Mouse (Mus musculus) left cerebral cortex, postnatal 10 days (tissue): ENCODE results near the gene Ntmt1. TPM values are rescaled to one million over a fixed set of nuclear protein-coding genes. Genes with fewer than 3 reads are reported as not detected.

Experiments
- DNase-seq, 2 experiments: peaks; one replicate each; pipeline ENCODE4 v3.0.0; 2021 to 2022; ENCODE audit warnings: low spot score in 2 of 2, mixed read lengths in 1 of 2; ENCODE audit errors: extremely low spot score in 1 of 2
- intact Hi-C: fragments of 180-260 bp; cut with DNase I; formaldehyde crosslinking; loops from one replicate; pipeline ENCODE4 v1.15.1; 2025
- total RNA-seq, 2 experiments: library from RNA; stranded (reverse); gene quantifications; 2 replicates each; pipeline ENCODE4 v1.2.3; 2021

The Ntmt1 gene
- total RNA-seq, 2 experiments from 2014 or later = 49.6 to 52.9 TPM

DNA sequence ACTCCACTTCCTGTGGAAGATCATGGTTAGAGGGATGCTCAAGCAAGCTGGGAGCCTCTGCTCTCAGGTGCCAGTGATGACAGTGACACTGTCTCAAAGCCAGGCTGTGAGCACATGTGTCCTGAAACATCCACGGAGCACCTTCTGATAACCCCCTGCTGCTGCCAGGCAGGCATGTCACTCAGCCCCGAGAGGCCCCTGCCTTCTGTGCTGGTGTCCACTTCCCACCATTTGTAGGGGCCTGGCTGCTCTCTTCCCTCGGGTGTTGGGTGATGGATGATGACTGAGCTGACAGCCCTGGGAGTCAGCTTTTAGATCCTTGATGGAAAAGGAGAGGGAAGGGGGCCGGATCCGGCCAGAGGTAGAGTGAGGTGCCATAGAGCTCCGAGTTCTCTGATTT is 39.1 kb downstream of the Ntmt1 start:
- no peak for DNase-seq
- intact Hi-C loops = no loop called here

DNA sequence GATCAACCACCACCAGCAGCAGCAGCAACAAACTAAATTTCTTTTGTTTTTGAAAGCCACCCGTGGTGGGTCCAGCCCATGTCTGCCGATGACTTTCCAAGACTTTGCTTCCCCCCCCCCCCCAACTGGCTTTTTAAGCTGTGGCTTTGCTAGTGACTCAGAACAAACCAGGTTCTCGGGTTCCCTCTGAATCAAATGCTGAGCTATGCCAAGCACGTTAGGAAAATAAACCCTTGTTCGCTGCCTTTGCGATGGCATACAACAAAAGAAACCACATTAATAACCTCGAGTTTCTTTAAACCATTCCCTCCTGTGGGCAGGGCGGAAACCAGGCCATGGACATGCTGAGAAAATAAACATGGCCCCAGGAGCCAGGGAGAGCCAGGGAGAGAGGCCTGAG is 40.6 kb downstream of the Ntmt1 start:
- no peak for DNase-seq
- intact Hi-C loops = no loop called here

DNA sequence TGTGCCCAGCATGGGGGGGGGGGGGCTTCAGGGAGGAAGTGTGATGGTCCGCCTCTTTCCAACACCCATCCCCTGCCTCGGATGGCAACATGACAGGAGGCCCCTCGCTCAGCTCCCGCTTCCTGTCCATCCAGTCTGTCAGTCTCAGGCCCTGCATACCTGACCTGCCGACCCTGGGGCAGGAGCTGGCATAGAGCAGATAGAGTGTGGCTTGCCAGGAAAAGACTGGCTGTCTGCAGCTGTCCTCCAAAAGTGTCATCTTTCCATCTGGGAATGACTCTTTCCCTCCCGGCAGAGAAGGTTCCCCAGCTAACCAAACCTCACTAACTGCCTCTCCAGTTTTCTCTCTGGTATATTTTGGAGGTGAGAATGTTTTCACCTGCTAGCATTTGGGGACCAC is 43.0 kb downstream of the Ntmt1 start:
- no peak for DNase-seq
- intact Hi-C loops = no loop called here

DNA sequence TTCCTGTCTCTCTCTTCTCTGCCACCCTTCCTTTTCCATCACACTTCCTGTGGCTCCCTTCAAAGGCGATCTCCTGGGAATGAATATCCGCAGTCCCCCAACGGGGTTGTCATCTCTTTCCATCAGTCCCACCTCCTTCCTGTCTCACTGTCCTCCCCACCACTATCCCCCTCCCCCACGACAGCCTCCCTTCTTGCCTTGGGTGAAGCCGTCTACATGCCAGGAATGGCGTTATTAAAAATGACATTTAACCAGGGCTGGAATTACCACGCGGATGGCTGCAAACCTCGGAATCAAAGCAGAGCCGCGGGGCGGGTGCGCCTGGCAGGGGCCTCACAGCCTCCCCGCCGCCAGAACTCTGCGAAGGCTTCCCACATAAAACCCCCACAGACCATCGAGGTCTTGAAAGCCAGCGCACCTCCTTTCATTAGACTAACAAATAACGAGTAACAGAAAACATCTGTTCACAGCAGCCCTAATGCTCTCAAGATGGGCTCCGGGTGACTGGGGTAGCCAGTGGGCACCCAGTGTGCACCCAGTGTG is 45.2 kb downstream of the Ntmt1 start:
- intact Hi-C loops = no loop called here
- peak in 1 of 2 experiments; percentile 60 for DNase-seq

DNA sequence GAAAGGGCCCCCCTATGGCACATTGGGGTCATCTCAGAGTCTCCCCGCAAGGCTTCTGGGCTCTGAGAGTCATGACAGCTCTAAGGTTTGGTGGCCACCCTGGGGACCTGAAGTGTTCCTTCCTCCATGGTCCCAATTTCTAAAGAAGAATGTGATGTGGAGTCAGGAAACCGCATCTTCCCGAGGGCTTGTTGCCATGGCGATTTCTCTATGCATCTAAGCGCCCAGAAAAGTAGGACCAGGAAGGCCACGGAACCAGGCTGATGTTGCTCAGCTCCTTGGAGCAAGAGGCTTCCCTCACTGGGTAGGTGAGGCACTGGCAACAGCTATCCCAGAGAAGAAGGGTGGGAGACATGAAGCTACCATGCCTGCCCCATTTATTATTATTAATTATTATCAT is 49.5 kb downstream of the Ntmt1 start:
- intact Hi-C loops = no loop called here
- DNase-seq = peak in 1 of 2 experiments; percentile 27

DNA sequence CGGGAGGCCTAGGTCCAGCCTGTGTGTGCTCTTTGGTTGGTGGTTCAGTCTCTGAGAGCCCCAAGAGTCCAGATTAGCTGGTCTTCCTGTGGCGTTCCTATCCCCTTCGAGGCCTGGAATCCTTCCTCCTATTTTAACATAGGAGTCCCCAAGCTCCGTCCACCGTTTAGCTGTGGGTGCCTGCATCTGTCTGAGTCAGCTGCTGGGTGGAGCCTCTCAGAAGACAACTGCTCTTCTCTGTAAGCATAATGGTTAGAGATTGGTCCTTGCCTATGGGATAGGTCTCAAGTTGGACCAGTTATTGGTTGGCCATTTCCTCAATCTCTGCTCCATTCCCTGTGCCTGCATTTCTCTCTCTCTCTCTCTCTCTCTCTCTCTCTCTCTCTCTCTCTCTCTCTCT is 52.2 kb downstream of the Ntmt1 start:
- no peak for DNase-seq
- intact Hi-C loops = no loop called here

DNA sequence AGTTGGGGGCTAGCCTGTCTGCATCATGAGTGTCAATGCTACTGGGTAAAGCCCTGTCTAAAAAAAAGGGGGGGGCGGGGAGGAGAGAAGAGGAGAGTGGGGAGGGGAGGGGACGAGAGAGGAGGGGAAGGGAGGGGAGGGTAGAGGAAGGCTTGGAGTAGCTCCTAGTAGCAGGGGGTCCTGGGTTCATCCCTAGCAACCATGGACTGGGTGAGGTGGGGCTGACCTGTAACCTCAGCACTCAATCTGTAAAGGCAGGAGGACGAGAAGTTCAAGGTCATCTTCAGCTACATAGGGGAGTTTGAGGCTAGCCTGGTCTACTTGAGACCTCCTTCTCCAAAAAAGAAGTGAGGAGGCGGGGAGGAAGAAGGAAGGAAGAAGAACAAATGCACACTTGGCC is 54.5 kb downstream of the Ntmt1 start:
- no peak for DNase-seq
- intact Hi-C loops = no loop called here

DNA sequence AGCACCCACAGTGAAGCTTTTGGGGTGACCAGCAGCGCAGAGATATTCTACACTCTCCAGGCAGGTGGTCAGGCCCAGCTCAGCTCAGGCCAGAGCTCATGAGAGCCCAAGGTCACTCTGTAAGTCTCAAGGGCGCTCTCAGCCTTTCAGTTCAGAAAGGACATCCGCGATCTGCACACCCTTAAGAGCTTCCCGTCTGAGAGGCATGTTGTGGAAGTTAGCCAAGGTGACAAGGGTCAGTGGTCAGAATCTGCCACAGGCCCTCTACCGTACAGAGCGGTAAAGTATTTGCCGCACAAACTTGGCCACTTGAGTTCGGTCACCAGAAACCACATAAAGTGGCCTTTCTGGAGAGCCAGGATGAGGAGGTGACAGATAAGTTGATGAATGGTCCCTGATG is 55.9 kb downstream of the Ntmt1 start:
- intact Hi-C loops = no loop called here
- no peak for DNase-seq

DNA sequence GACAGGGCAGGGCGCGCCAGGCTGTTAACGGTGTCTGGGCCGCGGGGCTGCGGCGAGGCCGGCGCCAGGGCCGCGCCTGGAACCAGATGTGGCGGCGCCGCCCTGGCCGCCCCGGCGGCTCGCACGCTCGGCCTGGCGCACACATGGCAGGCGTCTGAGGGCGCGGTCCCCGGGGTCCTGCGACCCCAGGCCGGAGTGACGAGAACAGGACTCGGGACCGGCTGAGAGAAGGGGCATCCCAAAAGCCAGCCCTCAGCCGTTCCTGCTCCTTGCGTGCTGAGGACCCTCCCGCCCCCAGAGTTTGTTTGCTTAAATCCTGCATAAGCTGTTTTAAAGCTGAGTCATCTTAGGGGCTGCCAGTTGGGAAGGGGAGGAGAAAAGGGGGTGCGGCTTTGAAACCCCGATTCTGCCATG is 57.3 kb downstream of the Ntmt1 start:
- no peak for DNase-seq
- intact Hi-C loops = no loop called here

DNA sequence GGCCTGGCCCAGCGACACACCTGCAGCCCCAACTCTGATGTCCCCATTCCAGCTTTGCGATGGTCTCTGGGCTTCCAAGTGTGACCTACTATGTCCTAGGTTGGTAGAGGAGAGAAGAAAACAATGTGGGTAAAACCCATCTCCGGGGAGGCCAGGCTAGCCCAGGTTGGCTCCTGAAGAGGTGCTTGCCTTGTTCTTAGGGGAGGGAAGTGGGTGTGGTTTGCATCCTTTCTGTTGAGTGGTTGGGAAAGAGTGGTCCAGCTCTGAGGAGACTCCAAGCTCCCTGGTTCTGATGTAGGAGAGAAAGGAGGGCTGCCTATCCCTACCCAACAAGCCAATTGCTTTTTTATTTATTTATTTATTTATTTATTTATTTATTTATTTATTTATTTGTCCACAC is 57.8 kb downstream of the Ntmt1 start:
- intact Hi-C loops = no loop called here
- DNase-seq = no peak

DNA sequence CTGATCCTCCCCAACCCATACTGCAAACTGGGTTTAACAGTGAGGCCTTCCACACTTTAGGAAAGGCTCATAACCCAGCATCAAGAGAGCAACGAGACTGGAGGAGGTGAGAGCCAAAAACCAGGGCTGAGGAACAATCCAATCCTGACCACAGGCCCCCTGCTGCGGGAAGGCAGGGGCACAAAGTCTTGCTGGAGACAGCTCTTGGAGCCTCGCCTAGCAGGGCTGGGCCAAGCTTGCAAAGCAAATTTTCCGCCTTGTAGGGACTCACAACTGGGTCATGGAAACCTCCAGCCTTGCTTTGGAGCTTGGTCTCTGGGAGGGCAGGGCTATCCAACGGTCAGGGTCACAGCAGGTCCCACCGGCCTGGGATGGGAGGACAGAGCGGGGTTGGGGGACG is 63.2 kb downstream of the Ntmt1 start:
- intact Hi-C loops = no loop called here
- DNase-seq = peak; percentile 34 to 77

Other genes starting within 250 kb of the Ntmt1 start
- 1 to 10 TPM; 3.1 to 4.8 TPM for gene Cstad, start 212.8 kb upstream of the Ntmt1 start, total RNA-seq
- gene 1700001O22Rik, start 4.2 kb upstream of the Ntmt1 start, total RNA-seq = 1 to 10 TPM; 2.1 to 2.3 TPM
- gene Asb6, start 22.5 kb downstream of the Ntmt1 start, total RNA-seq = 10 to 100 TPM; 32.1 to 32.9 TPM
- 1 to 10 TPM; 1.8 to 2.7 TPM for gene Prrx2, start 27.1 kb downstream of the Ntmt1 start, total RNA-seq
- 1 to 10 TPM; 4.2 to 6.2 TPM for gene Ptges, start 122.0 kb downstream of the Ntmt1 start, total RNA-seq
- 10 to 100 TPM; 27.6 to 31.2 TPM for gene Tor1b, start 145.1 kb downstream of the Ntmt1 start, total RNA-seq
- gene Tor1a, start 160.1 kb downstream of the Ntmt1 start, total RNA-seq = 10 to 100 TPM; 44.5 to 44.7 TPM
- 10 to 100 TPM; 50.7 to 53.3 TPM for gene BC005624, start 174.4 kb downstream of the Ntmt1 start, total RNA-seq
- gene Usp20, start 174.5 kb downstream of the Ntmt1 start, total RNA-seq = 10 to 100 TPM; 57.6 to 65.9 TPM